Mouse (Mus musculus): ENCODE data around the gene Il15. TPM values are rescaled to one million over a fixed set of nuclear protein-coding genes. Genes with fewer than 3 reads are reported as not detected.

Gene Il15
- 0.74 and 1.6 TPM in 2 replicates for polyA plus RNA-seq (2016; fragmentation: Nextera tagmentation; extraction: Ambion mirVana)

GRCm38 (mm10) chr8:82402686-82403330 is at the start of gene Il15:
Il15 (minus strand) TSS chr8:82403222.
- DNase-seq (ENCODE audit: low spot score) = peak; percentile 41
- Histone ChIP-seq H3K36me3 (no peaks in the 10 kb centered on the region), H3K4me1 (peaks cover 20% of the 10 kb centered on the region), H3K4me3 (peak within 1 kb of the TSS; percentile 59), H3K9me3 (replicated peaks) (no peaks in the 10 kb centered on the region), H3K27me3 (ENCODE audit: low read depth, poor library complexity, severe bottlenecking) (no peaks in the 10 kb centered on the region), H3K27ac (peak within 1 kb of the TSS; percentile 76)
- WGBS = 7% methylated on average over 13 of the region's 13 CpGs

GRCm38 (mm10) chr8:82444897-82445296 is 41.9 kb upstream of the Il15 start:
- no peaks in the 10 kb centered on the region for H3K27me3 ChIP-seq (ENCODE audit: low read depth, poor library complexity, severe bottlenecking)
- H3K36me3 ChIP-seq = no peaks in the 10 kb centered on the region
- no peak overlapping the region for H3K4me3 ChIP-seq
- DNase-seq (ENCODE audit: low spot score) = no peak
- no peaks in the 10 kb centered on the region for H3K4me1 ChIP-seq
- no peak overlapping the region for H3K27ac ChIP-seq
- no peaks in the 10 kb centered on the region for H3K9me3 ChIP-seq (replicated peaks)

- Histone ChIP-seq H3K27me3 (ENCODE audit: low read depth, poor library complexity, severe bottlenecking) (no peaks in the 10 kb centered on the region), H3K9me3 (replicated peaks) (no peaks in the 10 kb centered on the region), H3K4me3 (no peak overlapping the region), H3K36me3 (no peaks in the 10 kb centered on the region), H3K4me1 (no peaks in the 10 kb centered on the region), H3K27ac (no peak overlapping the region)
- no peak for DNase-seq (ENCODE audit: low spot score)
- 85% methylated on average over 5 of the region's 5 CpGs for WGBS
These were observed 13.7 kb upstream of the Il15 start for GRCm38 (mm10) chr8:82416587-82417340.

- Histone ChIP-seq H3K9me3 (replicated peaks) (no peaks in the 10 kb centered on the region), H3K27ac (no peak overlapping the region), H3K4me1 (no peaks in the 10 kb centered on the region), H3K36me3 (no peaks in the 10 kb centered on the region), H3K27me3 (ENCODE audit: low read depth, poor library complexity, severe bottlenecking) (no peaks in the 10 kb centered on the region), H3K4me3 (no peak overlapping the region)
- DNase-seq (ENCODE audit: low spot score) = no peak
- WGBS = 94% methylated on average over 1 of the region's 1 CpGs
These were observed 12.5 kb upstream of the Il15 start for GRCm38 (mm10) chr8:82415485-82415884.

GRCm38 (mm10) chr8:82410135-82410534 is 7.1 kb upstream of the Il15 start:
- no peak overlapping the region for H3K4me3 ChIP-seq
- no peak overlapping the region for H3K27ac ChIP-seq
- WGBS = 78% methylated on average over 3 of the region's 3 CpGs
- H3K36me3 ChIP-seq = no peaks in the 10 kb centered on the region
- no peaks in the 10 kb centered on the region for H3K9me3 ChIP-seq (replicated peaks)
- H3K27me3 ChIP-seq (ENCODE audit: low read depth, poor library complexity, severe bottlenecking) = no peaks in the 10 kb centered on the region
- no peaks in the 10 kb centered on the region for H3K4me1 ChIP-seq
- no peak for DNase-seq (ENCODE audit: low spot score)

GRCm38 (mm10) chr8:82407060-82407459 is 4.0 kb upstream of the Il15 start:
- no peaks in the 10 kb centered on the region for H3K36me3 ChIP-seq
- H3K4me1 ChIP-seq = peaks cover 11% of the 10 kb centered on the region
- no peak for DNase-seq (ENCODE audit: low spot score)
- no peak overlapping the region for H3K4me3 ChIP-seq
- no peaks in the 10 kb centered on the region for H3K27me3 ChIP-seq (ENCODE audit: low read depth, poor library complexity, severe bottlenecking)
- H3K27ac ChIP-seq = no peak overlapping the region
- H3K9me3 ChIP-seq (replicated peaks) = no peaks in the 10 kb centered on the region
- 67% methylated on average over 1 of the region's 1 CpGs for WGBS

- H3K4me3 ChIP-seq = no peak overlapping the region
- no peaks in the 10 kb centered on the region for H3K9me3 ChIP-seq (replicated peaks)
- H3K36me3 ChIP-seq = no peaks in the 10 kb centered on the region
- peaks cover 20% of the 10 kb centered on the region for H3K4me1 ChIP-seq
- H3K27ac ChIP-seq = no peak overlapping the region
- no peaks in the 10 kb centered on the region for H3K27me3 ChIP-seq (ENCODE audit: low read depth, poor library complexity, severe bottlenecking)
- no peak for DNase-seq (ENCODE audit: low spot score)
- WGBS = 97% methylated on average over 3 of the region's 3 CpGs
These were observed 1.0 kb upstream of the Il15 start for GRCm38 (mm10) chr8:82404068-82404467.

GRCm38 (mm10) chr8:82402261-82402685 is 749 bp downstream of the Il15 start:
- peak overlapping the region; percentile 76 for H3K27ac ChIP-seq
- peak; percentile 57 for DNase-seq (ENCODE audit: low spot score)
- no peaks in the 10 kb centered on the region for H3K27me3 ChIP-seq (ENCODE audit: low read depth, poor library complexity, severe bottlenecking)

GRCm38 (mm10) chr8:82401490-82401889 is 1.5 kb downstream of the Il15 start:
- Histone ChIP-seq H3K36me3 (no peaks in the 10 kb centered on the region), H3K4me1 (peaks cover 20% of the 10 kb centered on the region), H3K4me3 (peak overlapping the region; percentile 59), H3K27me3 (ENCODE audit: low read depth, poor library complexity, severe bottlenecking) (no peaks in the 10 kb centered on the region), H3K27ac (no peak overlapping the region), H3K9me3 (replicated peaks) (no peaks in the 10 kb centered on the region)
- DNase-seq (ENCODE audit: low spot score) = no peak
- WGBS = 27% methylated on average over 6 of the region's 6 CpGs

More at GRCm38 (mm10) chr8:82402261-82402685, 749 bp downstream of the Il15 start:
- Histone ChIP-seq H3K4me3 (peak overlapping the region; percentile 59), H3K36me3 (no peaks in the 10 kb centered on the region), H3K9me3 (replicated peaks) (no peaks in the 10 kb centered on the region), H3K4me1 (peaks cover 20% of the 10 kb centered on the region)
- 0% methylated on average over 13 of the region's 13 CpGs for WGBS

- DNase-seq (ENCODE audit: low spot score) = no peak
- Histone ChIP-seq H3K4me1 (peaks cover 20% of the 10 kb centered on the region), H3K27me3 (ENCODE audit: low read depth, poor library complexity, severe bottlenecking) (no peaks in the 10 kb centered on the region), H3K4me3 (no peak overlapping the region), H3K36me3 (no peaks in the 10 kb centered on the region), H3K27ac (no peak overlapping the region), H3K9me3 (replicated peaks) (no peaks in the 10 kb centered on the region)
- 61% methylated on average over 2 of the region's 2 CpGs for WGBS
These were observed 2.0 kb downstream of the Il15 start for GRCm38 (mm10) chr8:82401059-82401458.

GRCm38 (mm10) chr8:82400376-82400775 is 2.6 kb downstream of the Il15 start:
- Histone ChIP-seq H3K4me3 (no peak overlapping the region), H3K9me3 (replicated peaks) (no peaks in the 10 kb centered on the region), H3K36me3 (no peaks in the 10 kb centered on the region), H3K27ac (no peak overlapping the region), H3K4me1 (peaks cover 20% of the 10 kb centered on the region), H3K27me3 (ENCODE audit: low read depth, poor library complexity, severe bottlenecking) (no peaks in the 10 kb centered on the region)
- DNase-seq (ENCODE audit: low spot score) = no peak
- WGBS = 47% methylated on average over 2 of the region's 2 CpGs

- 88% methylated on average over 2 of the region's 2 CpGs for WGBS
These were observed 4.5 kb downstream of the Il15 start for GRCm38 (mm10) chr8:82398546-82398945.

GRCm38 (mm10) chr8:82391258-82391657 is 11.8 kb downstream of the Il15 start:
- DNase-seq (ENCODE audit: low spot score) = no peak
- Histone ChIP-seq H3K27ac (no peak overlapping the region), H3K4me1 (no peaks in the 10 kb centered on the region), H3K27me3 (ENCODE audit: low read depth, poor library complexity, severe bottlenecking) (no peaks in the 10 kb centered on the region), H3K4me3 (no peak overlapping the region), H3K9me3 (replicated peaks) (no peaks in the 10 kb centered on the region), H3K36me3 (no peaks in the 10 kb centered on the region)

More at GRCm38 (mm10) chr8:82398546-82398945, 4.5 kb downstream of the Il15 start:
- H3K4me1 ChIP-seq = peaks cover 20% of the 10 kb centered on the region
- no peak for DNase-seq (ENCODE audit: low spot score)
- H3K36me3 ChIP-seq = no peaks in the 10 kb centered on the region
- no peak overlapping the region for H3K4me3 ChIP-seq
- H3K27me3 ChIP-seq (ENCODE audit: low read depth, poor library complexity, severe bottlenecking) = no peaks in the 10 kb centered on the region
- no peaks in the 10 kb centered on the region for H3K9me3 ChIP-seq (replicated peaks)
- H3K27ac ChIP-seq = no peak overlapping the region
